Mouse (Mus musculus) intestine, embryonic 14.5 days (tissue): ENCODE measurements at regions not wholly inside any gene's neighbourhood (a gene's known extent, or its start where the extent isn't known, plus 50 kb on each side); places are given as distances from the start of the nearest gene placed in this dataset.

Experiments used
- ATAC-seq: fragments of 200-750 bp; cut with Nextera tagmentation; replicated peaks from 2 replicates; pipeline ENCODE4 v1.8.0; 2017; ENCODE audit warnings: low read depth, moderate number of reproducible peaks, moderate TSS enrichment, moderate library complexity; ENCODE audit not compliant: low FRiP score, low TSS enrichment
- DNase-seq: peaks from one replicate; pipeline ENCODE4 v3.0.0-alpha.2; 2018; ENCODE audit warnings: low spot score
- H3K27ac ChIP-seq: fragments of 300-500 bp; sonication (generic); 2 replicates; pipeline ENCODE4 v1.5.1; 2014; ENCODE audit warnings: low read depth, mild to moderate bottlenecking, control low read depth
- H3K27me3 ChIP-seq: fragments of 300-500 bp; sonication (generic); replicated peaks from 2 replicates; pipeline ENCODE4 v1.6.1; 2014; ENCODE audit warnings: low read length, control low read depth; ENCODE audit not compliant: control insufficient read depth, insufficient read depth
- H3K36me3 ChIP-seq: fragments of 300-500 bp; sonication (generic); 2 replicates; pipeline ENCODE4 v1.6.1; 2014; ENCODE audit warnings: low read length, control low read depth; ENCODE audit not compliant: control insufficient read depth, insufficient read depth
- H3K4me1 ChIP-seq: fragments of 300-500 bp; sonication (generic); replicated peaks from 2 replicates; pipeline ENCODE4 v1.6.1; 2014; ENCODE audit warnings: low read length, control low read depth, mixed read lengths; ENCODE audit not compliant: control insufficient read depth, insufficient read depth
- H3K4me2 ChIP-seq: fragments of 300-500 bp; sonication (generic); 2 replicates; pipeline ENCODE4 v1.6.1; 2014; ENCODE audit warnings: low read length
- H3K4me3 ChIP-seq: fragments of 300-500 bp; sonication (generic); 2 replicates; pipeline ENCODE4 v1.5.1; 2014; ENCODE audit warnings: low read depth, low read length, control low read depth, mixed read lengths
- H3K9ac ChIP-seq: fragments of 300-500 bp; sonication (generic); 2 replicates; pipeline ENCODE4 v1.6.1; 2014; ENCODE audit warnings: mild to moderate bottlenecking, low read length
- H3K9me3 ChIP-seq: fragments of 300-500 bp; sonication (generic); 2 replicates; pipeline ENCODE4 v1.6.1; 2016; ENCODE audit warnings: low read length, control low read depth; ENCODE audit not compliant: control insufficient read depth
- WGBS: fragments of 180-500 bp; shearing (Covaris S2); extraction: QIAGEN DNeasy Blood & Tissue Kit; methylation state at CpG from one replicate; pipeline ENCODE4 v1.1.7; 2014; 5-methylcytosine and 5-hydroxymethylcytosine counted together

GRCm38 (mm10) chr17:79282771-79283170 is 72.1 kb downstream of the Cdc42ep3 start:
- Histone ChIP-seq H3K9ac (no peak overlapping the region), H3K4me1 (peaks cover 9% of the 10 kb centered on the region; the same call in 1 of the 2 replicates), H3K27me3 (no peaks in the 10 kb centered on the region), H3K9me3 (no peaks in the 10 kb centered on the region), H3K4me2 (no peak overlapping the region), H3K27ac (no peak overlapping the region), H3K4me3 (no peak overlapping the region), H3K36me3 (no peaks in the 10 kb centered on the region)
- no peak for ATAC-seq
- DNase-seq: no peak
- WGBS: 72% methylated on average over 2 of the region's 2 CpGs

GRCm38 (mm10) chr17:79273551-79273950 is 81.3 kb downstream of the Cdc42ep3 start:
- Histone ChIP-seq H3K27ac (no peak overlapping the region), H3K4me2 (no peak overlapping the region), H3K9me3 (no peaks in the 10 kb centered on the region), H3K4me3 (no peak overlapping the region), H3K4me1 (no peaks in the 10 kb centered on the region), H3K36me3 (no peaks in the 10 kb centered on the region), H3K27me3 (no peaks in the 10 kb centered on the region), H3K9ac (no peak overlapping the region)
- WGBS: 71% methylated on average over 8 of the region's 8 CpGs
- ATAC-seq (no peak), DNase-seq (no peak)

DNA sequence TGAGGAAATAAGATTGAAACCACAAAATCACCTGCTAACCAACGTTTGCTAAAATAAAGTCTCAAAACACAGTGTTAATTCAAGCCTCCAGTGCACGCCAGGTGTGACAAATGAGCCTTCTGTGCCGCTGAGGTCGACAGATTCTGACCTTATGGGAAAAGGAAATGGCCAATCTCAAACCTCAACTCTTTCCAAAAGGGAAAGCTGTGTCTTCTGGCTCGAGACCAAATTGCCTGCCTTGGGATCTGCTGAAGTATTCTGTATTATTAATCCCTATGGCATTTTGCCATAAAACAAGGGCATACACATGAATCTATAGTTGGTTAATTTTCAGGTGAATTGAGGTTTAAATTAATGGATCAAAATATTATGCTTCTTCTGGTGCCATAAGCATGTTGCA is 95.2 kb downstream of the Cdc42ep3 start:
- no peaks in the 10 kb centered on the region for H3K9me3 ChIP-seq
- no peak for DNase-seq
- no peak overlapping the region for H3K27ac ChIP-seq
- H3K4me3 ChIP-seq: no peak overlapping the region
- no peaks in the 10 kb centered on the region for H3K27me3 ChIP-seq
- no peak for ATAC-seq
- no peaks in the 10 kb centered on the region for H3K4me1 ChIP-seq
- no peak overlapping the region for H3K9ac ChIP-seq
- H3K4me2 ChIP-seq: no peak overlapping the region
- H3K36me3 ChIP-seq: no peaks in the 10 kb centered on the region
- 34% methylated on average over 5 of the region's 5 CpGs for WGBS

- Histone ChIP-seq H3K4me1 (no peaks in the 10 kb centered on the region), H3K27ac (no peak overlapping the region), H3K4me2 (no peak overlapping the region), H3K27me3 (no peaks in the 10 kb centered on the region), H3K4me3 (no peak overlapping the region), H3K36me3 (no peaks in the 10 kb centered on the region), H3K9ac (no peak overlapping the region), H3K9me3 (no peaks in the 10 kb centered on the region)
- WGBS: 75% methylated on average over 9 of the region's 9 CpGs
- DNase-seq (no peak), ATAC-seq (no peak)
These were observed 107.7 kb downstream of the Cdc42ep3 start for GRCm38 (mm10) chr17:79246962-79247902.

- H3K9me3 ChIP-seq: no peaks in the 10 kb centered on the region
- DNase-seq (no peak), ATAC-seq (no peak)
- H3K27me3 ChIP-seq: no peaks in the 10 kb centered on the region
- H3K36me3 ChIP-seq: no peaks in the 10 kb centered on the region
- no peak overlapping the region for H3K27ac ChIP-seq
- H3K4me3 ChIP-seq: no peak overlapping the region
- WGBS: 82% methylated on average over 11 of the region's 11 CpGs
- no peaks in the 10 kb centered on the region for H3K4me1 ChIP-seq
- H3K4me2 ChIP-seq: no peak overlapping the region
- no peak overlapping the region for H3K9ac ChIP-seq
These were observed 110.8 kb downstream of the Cdc42ep3 start for GRCm38 (mm10) chr17:79244121-79244520.

DNA sequence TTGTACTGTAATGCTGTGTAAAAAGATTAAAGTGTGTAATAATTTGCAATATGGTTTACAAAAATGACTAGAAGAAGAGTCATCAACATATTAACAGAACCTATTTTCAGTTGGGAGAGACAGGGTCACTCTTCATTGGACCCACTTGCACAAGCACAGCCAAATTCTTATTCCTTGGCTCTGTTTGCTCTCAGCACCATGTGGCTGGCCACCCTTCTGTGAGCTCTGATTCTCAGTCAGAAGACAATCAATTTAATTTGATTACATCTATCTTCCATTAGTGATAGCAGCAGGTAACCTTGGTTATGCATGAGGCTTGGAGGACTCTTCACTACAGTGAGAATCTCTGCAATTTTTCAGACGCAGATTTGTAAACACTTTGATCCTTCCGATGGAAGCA is 111.5 kb downstream of the Cdc42ep3 start:
- no peak overlapping the region for H3K9ac ChIP-seq
- no peak overlapping the region for H3K27ac ChIP-seq
- no peak overlapping the region for H3K4me3 ChIP-seq
- no peaks in the 10 kb centered on the region for H3K4me1 ChIP-seq
- no peak for ATAC-seq
- no peaks in the 10 kb centered on the region for H3K27me3 ChIP-seq
- 71% methylated on average over 2 of the region's 2 CpGs for WGBS
- no peaks in the 10 kb centered on the region for H3K9me3 ChIP-seq
- H3K36me3 ChIP-seq: no peaks in the 10 kb centered on the region
- no peak for DNase-seq
- H3K4me2 ChIP-seq: no peak overlapping the region

DNA sequence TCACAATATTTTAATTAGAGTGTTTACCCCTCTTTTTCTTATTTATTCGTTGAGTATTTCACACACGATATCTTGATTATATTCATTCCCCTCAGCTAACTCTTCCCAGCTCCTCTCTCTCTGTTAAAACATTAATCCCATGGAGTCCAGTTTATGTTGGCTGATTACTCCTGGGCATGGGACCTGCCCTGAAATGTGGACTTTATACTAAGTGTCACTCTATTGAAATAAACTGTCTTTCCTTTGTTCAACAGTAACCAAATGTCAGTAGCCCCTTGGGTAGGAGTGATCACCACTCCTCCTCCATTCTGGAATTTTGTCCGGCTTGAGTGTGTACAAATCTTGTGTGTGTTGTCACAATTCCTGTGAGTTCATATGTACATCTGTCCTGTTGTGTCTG is 113.4 kb downstream of the Cdc42ep3 start:
- no peak overlapping the region for H3K27ac ChIP-seq
- DNase-seq: no peak
- no peaks in the 10 kb centered on the region for H3K4me1 ChIP-seq
- H3K27me3 ChIP-seq: no peaks in the 10 kb centered on the region
- H3K9ac ChIP-seq: no peak overlapping the region
- H3K9me3 ChIP-seq: no peaks in the 10 kb centered on the region
- H3K4me2 ChIP-seq: no peak overlapping the region
- H3K4me3 ChIP-seq: no peak overlapping the region
- H3K36me3 ChIP-seq: no peaks in the 10 kb centered on the region
- 85% methylated on average over 3 of the region's 3 CpGs for WGBS
- no peak for ATAC-seq

- DNase-seq (no peak), ATAC-seq (no peak)
- no peaks in the 10 kb centered on the region for H3K4me1 ChIP-seq
- H3K4me3 ChIP-seq: no peak overlapping the region
- no peaks in the 10 kb centered on the region for H3K36me3 ChIP-seq
- WGBS: 64% methylated on average over 3 of the region's 3 CpGs
- H3K27me3 ChIP-seq: no peaks in the 10 kb centered on the region
- no peak overlapping the region for H3K4me2 ChIP-seq
- no peak overlapping the region for H3K9ac ChIP-seq
- H3K27ac ChIP-seq: no peak overlapping the region
- no peaks in the 10 kb centered on the region for H3K9me3 ChIP-seq
These were observed 118.6 kb downstream of the Cdc42ep3 start for GRCm38 (mm10) chr17:79236244-79236781.
